10 mouse cellular contexts compared by ENCODE assay signal in the genomic region with DNA sequence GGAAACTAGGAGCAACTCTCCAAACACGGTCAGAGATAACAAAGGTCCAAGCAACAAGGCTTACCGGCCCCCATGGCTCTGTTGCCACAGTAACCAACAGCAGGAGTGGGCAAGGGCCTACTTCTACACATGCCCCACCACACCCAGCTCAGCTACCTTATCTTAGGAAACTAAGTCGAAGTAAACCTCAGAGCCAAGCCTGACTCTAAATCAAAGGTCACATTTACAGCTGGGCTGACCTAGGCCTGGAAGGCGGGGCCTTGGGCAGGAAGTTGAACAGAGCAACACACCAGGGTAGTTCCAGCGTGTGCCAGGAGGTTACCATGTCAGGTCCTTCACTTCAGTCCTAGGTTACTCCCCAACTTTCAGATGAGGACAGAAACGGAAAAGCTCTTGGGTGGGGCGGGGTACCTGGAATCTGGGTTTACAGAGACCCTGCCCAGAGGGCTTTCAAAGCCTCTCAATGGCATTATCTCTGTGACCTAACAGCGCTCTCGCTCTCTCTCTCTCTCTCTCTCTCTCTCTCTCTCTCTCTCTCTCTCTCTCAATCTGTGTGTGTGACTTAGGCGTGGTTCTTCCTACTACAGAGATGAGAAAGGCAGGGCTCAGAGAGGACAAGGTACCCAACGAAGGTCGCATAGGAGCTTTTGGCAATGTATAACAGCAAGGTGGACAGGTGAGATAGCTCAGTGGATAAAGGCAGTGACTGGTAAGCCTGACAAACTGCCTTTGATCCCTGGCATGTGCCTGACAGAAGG. TPM values are rescaled to one million over a fixed set of nuclear protein-coding genes. Genes with fewer than 3 reads are reported as not detected.
DNase-seq lines count a peak whose midpoint lies in the region; ATAC-seq and TF ChIP-seq lines count a peak whose summit lies in the region.
"Had no signal": no experiment of that assay in that cellular context is flagged by ENCODE, and none has a peak within 500 bp of the region (broad histone marks: within the 10 kb centered on the region; RNA-seq: fewer than 3 reads in every experiment).

No protein-coding gene starts in this region.

- 0 out of 2 replicates have a peak, but pooled peaks have one; percentile 23 for ATAC-seq in heart, embryonic 14.5 days (ENCODE audit: insufficient number of reproducible peaks, insufficient read depth, low FRiP score, low read depth)
- peak; percentile 61 for ATAC-seq in liver, embryonic 11.5 days (replicated peaks; ENCODE audit: low FRiP score)
- ATAC-seq in hindbrain, embryonic 12.5 days (ENCODE audit: low FRiP score), result no peak
- ATAC-seq: Patski had no signal

- H3K36me3 ChIP-seq in heart, embryonic 14.5 days (ENCODE audit: control insufficient read depth, insufficient read depth, low read length), result 0 out of 2 replicates have a peak, but pooled peaks cover 5% of the 10 kb centered on the region
- peaks cover 26% of the 10 kb centered on the region; the same call in 1 of the 2 replicates for H3K36me3 ChIP-seq in ES-E14 (ENCODE audit: control insufficient read depth, insufficient read depth, low read length, poor library complexity, severe bottlenecking)
- no peaks in the 10 kb centered on the region; the same call in 1 of the 2 replicates for H3K36me3 ChIP-seq in liver, embryonic 11.5 days (ENCODE audit: control insufficient read depth, insufficient read depth, low read length)
- no peaks in the 10 kb centered on the region for H3K36me3 ChIP-seq in splenic B cell, adult 2 months (ENCODE audit: control insufficient read depth, insufficient read depth, low read length, poor library complexity, severe bottlenecking)
- H3K36me3 ChIP-seq in hindbrain, embryonic 12.5 days, result no peaks in the 10 kb centered on the region

- H3K4me2 ChIP-seq in heart, embryonic 14.5 days (ENCODE audit: low read length), result no peak overlapping the region
- peak overlapping the region; percentile 38 for H3K4me2 ChIP-seq in liver, embryonic 11.5 days
- H3K4me2 ChIP-seq in hindbrain, embryonic 12.5 days (replicated peaks), result no peak overlapping the region
- H3K4me2 ChIP-seq: embryonic facial prominence, embryonic 12.5 days had no signal

- H3K27me3 ChIP-seq in heart, embryonic 14.5 days (ENCODE audit: control insufficient read depth, insufficient read depth, low read length), result no peaks in the 10 kb centered on the region
- no peaks in the 10 kb centered on the region for H3K27me3 ChIP-seq in liver, embryonic 11.5 days (replicated peaks; ENCODE audit: control insufficient read depth, insufficient read depth, low read length)
- H3K27me3 ChIP-seq in splenic B cell, adult 2 months (ENCODE audit: control insufficient read depth, insufficient read depth, low read length, poor library complexity, severe bottlenecking), result no peaks in the 10 kb centered on the region; the same call in 1 of the 2 replicates
- no peaks in the 10 kb centered on the region for H3K27me3 ChIP-seq in hindbrain, embryonic 12.5 days
- H3K27me3 ChIP-seq: embryonic facial prominence, embryonic 12.5 days; Patski had no signal

- no peak overlapping the region for H3K27ac ChIP-seq in heart, embryonic 14.5 days (replicated peaks in 1 of 2; ENCODE audit: control insufficient read depth in 1 of 2, insufficient read depth in 1 of 2, low read depth in 2 of 2, low read length in 2 of 2)
- peak overlapping the region; percentile 72 for H3K27ac ChIP-seq in ES-E14 (ENCODE audit: insufficient read depth, low read depth, low read length, poor library complexity, severe bottlenecking)
- H3K27ac ChIP-seq in liver, embryonic 11.5 days (ENCODE audit: low read depth, low read length), result peak overlapping the region; percentile 63; the same call in 1 of the 2 replicates
- H3K27ac ChIP-seq in hindbrain, embryonic 12.5 days, result no peak overlapping the region
- H3K27ac ChIP-seq: embryonic facial prominence, embryonic 12.5 days had no signal

- no peak for DNase-seq in heart, postnatal 25 days (ENCODE audit: low spot score)
- DNase-seq in ES-E14 (ENCODE audit: low read depth, low spot score), result peak; percentile 56
- DNase-seq in liver, embryonic 11.5 days (ENCODE audit: low spot score), result no peak
- DNase-seq in splenic B cell, adult 2 months (ENCODE audit: low read depth, low spot score), result peak; percentile 34
- no peak for DNase-seq in right cerebral cortex, postnatal 36 days (ENCODE audit: low spot score in 2 of 2)
- no peak for DNase-seq in ovary, postnatal 10 days (ENCODE audit: low spot score)

- H3K4me3 ChIP-seq in heart, embryonic 14.5 days (ENCODE audit: control insufficient read depth in 1 of 2, insufficient read depth in 1 of 2, low read depth in 1 of 2, low read length in 2 of 2), result no peak overlapping the region
- no peak overlapping the region for H3K4me3 ChIP-seq in ES-E14 (ENCODE audit: insufficient read depth in 1 of 2, low read depth in 1 of 2, low read length in 2 of 2, poor library complexity in 1 of 2, severe bottlenecking in 1 of 2)
- no peak overlapping the region for H3K4me3 ChIP-seq in liver, embryonic 11.5 days (ENCODE audit: low read depth, low read length)
- H3K4me3 ChIP-seq in hindbrain, embryonic 12.5 days, result no peak overlapping the region
- H3K4me3 ChIP-seq: embryonic facial prominence, embryonic 12.5 days had no signal

- in situ Hi-C loops in ES-E14 (cut with MboI; ENCODE audit: low sequenced_read_pairs in 2 of 2, unreplicated experiment in 2 of 2), result no loop called here

- no peak overlapping the region for H3K9ac ChIP-seq in heart, embryonic 14.5 days (ENCODE audit: low read length)
- 0 out of 2 replicates have a peak overlapping the region, but pooled peaks have one; percentile 2 for H3K9ac ChIP-seq in ES-E14 (ENCODE audit: insufficient read depth, low read depth, low read length, poor library complexity, severe bottlenecking)
- 0 out of 2 replicates have a peak overlapping the region, but pooled peaks have one; percentile 25 for H3K9ac ChIP-seq in liver, embryonic 11.5 days (ENCODE audit: low read depth, low read length)
- H3K9ac ChIP-seq in hindbrain, embryonic 12.5 days, result no peak overlapping the region
- H3K9ac ChIP-seq: embryonic facial prominence, embryonic 12.5 days had no signal

- intact Hi-C loops in heart, postnatal 25 days (cut with DNase I), result no loop called here

- WGBS in heart, embryonic 14.5 days, result 46% methylated on average over 12 of the region's 12 CpGs
- 42% methylated on average over 12 of the region's 12 CpGs for WGBS in liver, embryonic 11.5 days
- 83% methylated on average over 12 of the region's 12 CpGs for WGBS in hindbrain, embryonic 12.5 days

- H3K9me3 ChIP-seq in heart, embryonic 14.5 days (ENCODE audit: control insufficient read depth, low read length), result no peaks in the 10 kb centered on the region
- H3K9me3 ChIP-seq in ES-E14 (ENCODE audit: control insufficient read depth, insufficient read depth, low read depth, low read length), result no peaks in the 10 kb centered on the region
- no peaks in the 10 kb centered on the region for H3K9me3 ChIP-seq in liver, embryonic 11.5 days (ENCODE audit: control insufficient read depth, low read length)
- H3K9me3 ChIP-seq in hindbrain, embryonic 12.5 days (replicated peaks), result no peaks in the 10 kb centered on the region
- H3K9me3 ChIP-seq: embryonic facial prominence, embryonic 12.5 days had no signal

- H3K4me1 ChIP-seq in heart, embryonic 14.5 days (ENCODE audit: control insufficient read depth in 2 of 2, insufficient read depth in 2 of 2, low read length in 2 of 2), result peaks cover 19 to 32% of the 10 kb centered on the region in 2 experiments
- H3K4me1 ChIP-seq in ES-E14 (ENCODE audit: control insufficient read depth in 2 of 2, insufficient read depth in 2 of 2, low read length in 2 of 2, poor library complexity in 1 of 2), result peaks cover 13 to 37% of the 10 kb centered on the region in 2 experiments
- H3K4me1 ChIP-seq in liver, embryonic 11.5 days (replicated peaks; ENCODE audit: control insufficient read depth, insufficient read depth, low read length), result peaks cover 49% of the 10 kb centered on the region
- no peaks in the 10 kb centered on the region for H3K4me1 ChIP-seq in hindbrain, embryonic 12.5 days

TF ChIP-seq in ES-E14, 5 proteins besides CTCF, POLR2A, EP300 and RAD21:
- no peak for TF ChIP-seq MAFK (IDR thresholded peaks at IDR 0.05; ENCODE audit: insufficient read depth, low read depth, low read length)
- TF ChIP-seq CHD2 (IDR thresholded peaks at IDR 0.05; ENCODE audit: low read depth, low read length), result no peak
- TF ChIP-seq HCFC1 (IDR thresholded peaks at IDR 0.05; ENCODE audit: borderline replicate concordance, insufficient read depth, low read length), result no peak
- TF ChIP-seq ZNF384 (IDR thresholded peaks at IDR 0.05; ENCODE audit: low read depth, low read length), result no peak
- TF ChIP-seq ZC3H11A (IDR thresholded peaks at IDR 0.05; ENCODE audit: borderline replicate concordance, low read depth, low read length), result no peak

RNA-seq across cellular contexts. Expression of a gene that starts 8.3 kb away (rescaled TPM):
- 15.9 and 16.9 TPM in 2 replicates for polyA plus RNA-seq in heart, embryonic 14.5 days (2014; fragmentation: Nextera tagmentation; extraction: Ambion mirVana)
- total RNA-seq in heart, postnatal 25 days (2021), result 1 to 10 TPM; 5.4 to 6.3 TPM
- total RNA-seq in ES-E14 (2012; rRNA removed), result 87.1 and 95.0 TPM in 2 replicates
- polyA plus RNA-seq in liver, embryonic 11.5 days (2014; fragmentation: Nextera tagmentation; extraction: Ambion mirVana), result 66.5 and 74.7 TPM in 2 replicates
- 30.3 and 37.4 TPM in 2 replicates for polyA plus RNA-seq in hindbrain, embryonic 12.5 days (2016; fragmentation: Nextera tagmentation; extraction: Ambion mirVana)

Comparison
In these comparisons a context has a peak if more than half of its experiments do, and no peak if none do; other contexts are left out.
1. H3K27ac ChIP-seq: peak in ES-E14 (single experiment) and liver, embryonic 11.5 days (single experiment); none in heart, embryonic 14.5 days (0 of 2) and hindbrain, embryonic 12.5 days (single experiment).
2. H3K9ac ChIP-seq: peak in ES-E14 (single experiment) and liver, embryonic 11.5 days (single experiment); none in heart, embryonic 14.5 days (single experiment) and hindbrain, embryonic 12.5 days (single experiment).
3. DNase-seq: peak in ES-E14 (single experiment) and splenic B cell, adult 2 months (single experiment); none in heart, postnatal 25 days (single experiment), liver, embryonic 11.5 days (single experiment), right cerebral cortex, postnatal 36 days (0 of 2) and ovary, postnatal 10 days (single experiment).